Mouse (Mus musculus): ENCODE measurements around the gene Dpf2. TPM values are rescaled to one million over a fixed set of nuclear protein-coding genes. Genes with fewer than 3 reads are reported as not detected.

The Dpf2 gene
- 132 and 167 TPM in 2 replicates for polyA plus RNA-seq (2014; fragmentation: Nextera tagmentation; extraction: Ambion mirVana)

DNA sequence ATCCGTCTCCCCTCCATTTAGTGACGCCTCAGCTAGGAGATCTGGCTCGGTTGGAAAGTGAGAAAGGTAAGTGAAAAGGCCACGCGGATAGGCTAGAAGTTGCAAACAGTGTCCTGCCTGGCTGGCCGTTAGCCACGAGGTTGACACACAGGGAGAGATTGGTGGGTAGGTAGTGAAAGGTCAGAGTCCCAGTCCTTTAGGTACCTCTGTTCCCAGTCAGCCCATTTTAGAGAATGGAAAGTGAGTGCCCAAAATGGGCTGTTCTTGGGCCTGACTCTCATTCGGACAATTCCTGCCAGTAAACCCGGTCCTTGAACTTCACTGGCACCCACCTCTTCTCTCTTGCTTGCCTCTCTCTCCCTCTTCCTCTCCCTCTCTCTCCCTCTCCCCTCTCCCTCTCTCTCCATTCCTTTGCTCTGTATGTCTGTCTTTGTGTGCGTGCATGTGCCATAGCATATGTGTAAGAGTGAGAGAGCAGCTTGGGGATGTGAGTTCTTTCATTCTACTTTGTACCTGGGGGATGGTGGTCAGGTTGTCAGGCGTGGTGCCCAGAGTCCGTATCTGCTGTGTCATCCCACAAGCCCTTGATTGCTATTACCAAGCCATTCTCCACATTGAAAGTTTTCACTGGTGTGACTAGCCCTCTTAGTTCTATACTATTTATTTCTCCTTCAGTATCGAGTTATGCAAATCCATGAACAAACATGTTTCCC lies at the start of gene Dpf2:
Gene Dpf2 (minus strand): TSS at position 4 of the 713 bp plus-strand sequence.
- WGBS = 21% methylated on average over 13 of the region's 13 CpGs
- H3K27ac ChIP-seq (ENCODE audit: low read depth, low read length) = peak within 1 kb of the TSS; percentile 84
- peak within 1 kb of the TSS; percentile 63 for H3K4me2 ChIP-seq (replicated peaks; ENCODE audit: low read depth, low read length)
- H3K9ac ChIP-seq (ENCODE audit: low read depth, low read length) = peak within 1 kb of the TSS; percentile 95
- no peaks in the 10 kb centered on the region for H3K9me3 ChIP-seq (ENCODE audit: control insufficient read depth, low read length)
- H3K4me3 ChIP-seq (ENCODE audit: low read length) = peak within 1 kb of the TSS; percentile 80
- peaks cover 15% of the 10 kb centered on the region; the same call in 1 of the 2 replicates for H3K36me3 ChIP-seq (ENCODE audit: control insufficient read depth, insufficient read depth, low read length)
- peak; percentile 73 for ATAC-seq (ENCODE audit: low FRiP score, low TSS enrichment)
- H3K27me3 ChIP-seq (ENCODE audit: control insufficient read depth, insufficient read depth, low read length) = no peaks in the 10 kb centered on the region
- H3K4me1 ChIP-seq (ENCODE audit: control insufficient read depth, insufficient read depth, low read length) = peaks cover 14% of the 10 kb centered on the region

DNA sequence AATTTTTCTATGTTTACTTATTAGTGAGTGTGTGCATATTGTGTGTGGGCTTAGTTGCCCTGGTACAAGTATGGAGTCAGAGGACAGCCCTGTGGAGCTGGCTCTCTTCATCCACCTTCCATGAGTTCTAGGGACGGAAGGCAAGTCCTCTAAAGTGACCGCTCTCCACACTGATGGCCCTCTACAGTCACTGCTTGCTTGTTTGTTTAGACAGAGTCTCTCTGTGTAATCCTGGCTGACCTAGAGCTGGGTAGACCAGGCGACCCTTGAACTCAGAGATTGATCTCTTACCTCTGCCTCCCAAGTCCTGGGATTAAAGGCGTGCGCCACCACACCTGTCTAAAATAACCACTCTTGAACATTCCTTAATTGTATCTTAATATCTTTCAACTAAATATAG lies 44.6 kb upstream of the Dpf2 start:
- Histone ChIP-seq H3K27me3 (ENCODE audit: control insufficient read depth, insufficient read depth, low read length) (no peaks in the 10 kb centered on the region), H3K27ac (ENCODE audit: low read depth, low read length) (no peak overlapping the region), H3K4me3 (ENCODE audit: low read length) (no peak overlapping the region), H3K4me2 (replicated peaks; ENCODE audit: low read depth, low read length) (no peak overlapping the region), H3K9me3 (ENCODE audit: control insufficient read depth, low read length) (no peaks in the 10 kb centered on the region), H3K36me3 (ENCODE audit: control insufficient read depth, insufficient read depth, low read length) (peaks cover 62% of the 10 kb centered on the region), H3K9ac (ENCODE audit: low read depth, low read length) (no peak overlapping the region), H3K4me1 (ENCODE audit: control insufficient read depth, insufficient read depth, low read length) (peaks cover 42% of the 10 kb centered on the region)
- 85% methylated on average over 5 of the region's 5 CpGs for WGBS
- no peak for ATAC-seq (ENCODE audit: low FRiP score, low TSS enrichment)

DNA sequence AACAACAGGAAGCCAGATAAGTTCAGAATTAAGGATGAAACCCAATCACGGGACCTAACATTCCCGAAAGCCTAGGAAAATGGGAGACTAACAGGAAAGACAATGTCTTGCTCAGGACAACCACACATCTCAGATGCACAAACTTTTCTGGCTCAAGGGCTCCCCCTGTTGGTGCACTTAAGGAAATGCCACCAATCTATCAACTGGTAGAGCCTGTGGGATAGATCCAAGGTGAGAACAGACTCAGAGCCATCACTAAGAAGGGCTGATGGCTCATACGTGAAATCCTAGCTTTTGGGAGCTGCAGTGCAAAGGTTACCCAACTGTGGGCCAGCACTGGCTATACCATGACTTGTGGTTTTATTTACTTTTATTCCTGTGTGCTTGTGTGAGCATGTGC lies 43.9 kb upstream of the Dpf2 start:
- Histone ChIP-seq H3K4me1 (ENCODE audit: control insufficient read depth, insufficient read depth, low read length) (peaks cover 40% of the 10 kb centered on the region), H3K4me2 (replicated peaks; ENCODE audit: low read depth, low read length) (no peak overlapping the region)
- WGBS = 16% methylated on average over 3 of the region's 3 CpGs

GRCm38 (mm10) chr19:5955704-5956670 lies 43.2 kb upstream of the Dpf2 start:
- peak overlapping the region; percentile 27 for H3K4me2 ChIP-seq (replicated peaks; ENCODE audit: low read depth, low read length)

More for the DNA sequence above, 43.9 kb upstream of the Dpf2 start:
- Histone ChIP-seq H3K27me3 (ENCODE audit: control insufficient read depth, insufficient read depth, low read length) (no peaks in the 10 kb centered on the region), H3K4me3 (ENCODE audit: low read length) (no peak overlapping the region), H3K36me3 (ENCODE audit: control insufficient read depth, insufficient read depth, low read length) (peaks cover 68% of the 10 kb centered on the region), H3K9me3 (ENCODE audit: control insufficient read depth, low read length) (no peaks in the 10 kb centered on the region), H3K9ac (ENCODE audit: low read depth, low read length) (no peak overlapping the region), H3K27ac (ENCODE audit: low read depth, low read length) (no peak overlapping the region; the same call in 1 of the 2 replicates)
- peak; percentile 28; the same call in 1 of the 2 replicates for ATAC-seq (ENCODE audit: low FRiP score, low TSS enrichment)

GRCm38 (mm10) chr19:5954936-5955335 lies 42.1 kb upstream of the Dpf2 start:
- WGBS = 77% methylated on average over 10 of the region's 10 CpGs
- peaks cover 34% of the 10 kb centered on the region for H3K4me1 ChIP-seq (ENCODE audit: control insufficient read depth, insufficient read depth, low read length)
- no peak for ATAC-seq (ENCODE audit: low FRiP score, low TSS enrichment)
- H3K9me3 ChIP-seq (ENCODE audit: control insufficient read depth, low read length) = no peaks in the 10 kb centered on the region
- peaks cover 72% of the 10 kb centered on the region for H3K36me3 ChIP-seq (ENCODE audit: control insufficient read depth, insufficient read depth, low read length)
- no peak overlapping the region for H3K4me3 ChIP-seq (ENCODE audit: low read length)
- H3K27ac ChIP-seq (ENCODE audit: low read depth, low read length) = peak overlapping the region; percentile 73; the same call in 1 of the 2 replicates
- H3K4me2 ChIP-seq (replicated peaks; ENCODE audit: low read depth, low read length) = peak overlapping the region; percentile 17; the same call in 1 of the 2 replicates
- peak overlapping the region; percentile 14 for H3K9ac ChIP-seq (ENCODE audit: low read depth, low read length)
- no peaks in the 10 kb centered on the region for H3K27me3 ChIP-seq (ENCODE audit: control insufficient read depth, insufficient read depth, low read length)

More at GRCm38 (mm10) chr19:5955704-5956670, 43.2 kb upstream of the Dpf2 start:
- H3K4me1 ChIP-seq (ENCODE audit: control insufficient read depth, insufficient read depth, low read length) = peaks cover 36% of the 10 kb centered on the region
- no peaks in the 10 kb centered on the region for H3K9me3 ChIP-seq (ENCODE audit: control insufficient read depth, low read length)
- no peak overlapping the region for H3K4me3 ChIP-seq (ENCODE audit: low read length)
- H3K27ac ChIP-seq (ENCODE audit: low read depth, low read length) = peak overlapping the region; percentile 73
- no peaks in the 10 kb centered on the region for H3K27me3 ChIP-seq (ENCODE audit: control insufficient read depth, insufficient read depth, low read length)
- peaks cover 68% of the 10 kb centered on the region for H3K36me3 ChIP-seq (ENCODE audit: control insufficient read depth, insufficient read depth, low read length)
- ATAC-seq (ENCODE audit: low FRiP score, low TSS enrichment) = peak; percentile 44; the same call in 1 of the 2 replicates
- no peak overlapping the region for H3K9ac ChIP-seq (ENCODE audit: low read depth, low read length)
- WGBS = 68% methylated on average over 28 of the region's 28 CpGs

DNA sequence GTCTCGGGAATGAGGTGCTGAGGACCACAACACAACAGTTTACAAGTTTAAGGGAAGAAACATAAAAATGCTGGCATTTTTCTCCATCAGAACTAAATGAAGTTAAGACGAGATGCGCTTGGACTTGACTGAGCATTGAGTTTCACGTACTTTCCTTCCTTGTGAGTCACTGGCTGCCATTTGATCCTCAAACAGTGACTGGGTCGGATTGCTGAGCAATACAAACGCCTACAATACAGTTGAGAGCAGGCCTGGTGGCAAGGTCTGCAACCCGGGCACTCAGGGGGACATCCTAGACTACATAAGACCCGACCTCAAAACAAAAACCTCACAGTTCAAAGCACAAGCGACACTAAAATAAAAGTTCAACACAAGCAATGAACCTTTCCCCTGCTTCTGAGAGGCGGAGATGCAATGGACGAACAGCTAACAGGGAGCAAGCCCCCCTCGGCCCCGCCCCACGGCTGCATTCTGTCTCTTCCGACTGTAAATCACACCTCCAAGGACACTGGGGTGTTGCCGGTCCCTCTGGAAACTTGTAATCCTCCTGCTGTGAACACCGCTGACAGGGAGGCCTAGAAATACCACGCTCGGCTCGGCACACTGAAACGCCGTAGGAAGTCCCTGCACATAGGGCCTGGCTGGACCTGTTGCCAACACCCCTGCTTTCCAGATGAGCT lies 41.4 kb upstream of the Dpf2 start:
- peaks cover 73% of the 10 kb centered on the region for H3K36me3 ChIP-seq (ENCODE audit: control insufficient read depth, insufficient read depth, low read length)

DNA sequence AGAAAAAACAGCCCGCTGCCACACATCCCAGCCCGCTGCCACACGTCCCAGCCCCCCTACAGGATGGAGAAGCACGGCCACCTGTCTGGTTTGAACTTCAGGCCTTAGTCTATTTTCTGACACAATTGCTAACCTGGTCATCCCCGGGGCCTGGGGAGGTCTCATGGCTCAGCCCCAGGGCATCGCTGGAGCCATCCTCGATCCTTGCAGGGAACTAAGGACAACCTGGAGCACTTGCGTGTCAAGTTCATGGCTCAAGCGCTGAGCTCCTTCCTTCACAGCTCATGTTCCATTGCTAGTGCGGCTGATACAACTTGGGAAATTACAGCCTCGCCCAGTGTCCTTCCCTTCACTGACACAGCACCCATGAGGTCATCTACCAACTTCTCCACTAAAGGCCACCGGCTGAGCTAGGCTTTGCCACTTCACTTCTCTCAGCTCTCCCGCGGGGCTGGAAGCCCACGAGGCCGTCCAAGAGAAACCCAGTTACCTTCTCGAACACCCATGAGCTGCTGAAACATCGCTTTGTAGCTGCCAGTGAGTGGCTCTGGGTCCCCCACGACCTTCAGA lies 40.5 kb upstream of the Dpf2 start:
- H3K9ac ChIP-seq (ENCODE audit: low read depth, low read length) = no peak overlapping the region
- 92% methylated on average over 19 of the region's 19 CpGs for WGBS
- ATAC-seq (ENCODE audit: low FRiP score, low TSS enrichment) = no peak
- H3K27me3 ChIP-seq (ENCODE audit: control insufficient read depth, insufficient read depth, low read length) = no peaks in the 10 kb centered on the region
- H3K36me3 ChIP-seq (ENCODE audit: control insufficient read depth, insufficient read depth, low read length) = peaks cover 73% of the 10 kb centered on the region
- H3K4me3 ChIP-seq (ENCODE audit: low read length) = no peak overlapping the region
- peak overlapping the region; percentile 0; the same call in 1 of the 2 replicates for H3K27ac ChIP-seq (ENCODE audit: low read depth, low read length)
- H3K9me3 ChIP-seq (ENCODE audit: control insufficient read depth, low read length) = no peaks in the 10 kb centered on the region
- no peak overlapping the region for H3K4me2 ChIP-seq (replicated peaks; ENCODE audit: low read depth, low read length)
- H3K4me1 ChIP-seq (ENCODE audit: control insufficient read depth, insufficient read depth, low read length) = peaks cover 34% of the 10 kb centered on the region

More for the DNA sequence above, 41.4 kb upstream of the Dpf2 start:
- Histone ChIP-seq H3K4me3 (ENCODE audit: low read length) (no peak overlapping the region), H3K4me1 (ENCODE audit: control insufficient read depth, insufficient read depth, low read length) (peaks cover 34% of the 10 kb centered on the region), H3K9me3 (ENCODE audit: control insufficient read depth, low read length) (no peaks in the 10 kb centered on the region), H3K9ac (ENCODE audit: low read depth, low read length) (no peak overlapping the region), H3K4me2 (replicated peaks; ENCODE audit: low read depth, low read length) (no peak overlapping the region; the same call in 1 of the 2 replicates), H3K27ac (ENCODE audit: low read depth, low read length) (peak overlapping the region; percentile 73; the same call in 1 of the 2 replicates), H3K27me3 (ENCODE audit: control insufficient read depth, insufficient read depth, low read length) (no peaks in the 10 kb centered on the region)
- 34% methylated on average over 22 of the region's 22 CpGs for WGBS
- ATAC-seq (ENCODE audit: low FRiP score, low TSS enrichment) = no peak

DNA sequence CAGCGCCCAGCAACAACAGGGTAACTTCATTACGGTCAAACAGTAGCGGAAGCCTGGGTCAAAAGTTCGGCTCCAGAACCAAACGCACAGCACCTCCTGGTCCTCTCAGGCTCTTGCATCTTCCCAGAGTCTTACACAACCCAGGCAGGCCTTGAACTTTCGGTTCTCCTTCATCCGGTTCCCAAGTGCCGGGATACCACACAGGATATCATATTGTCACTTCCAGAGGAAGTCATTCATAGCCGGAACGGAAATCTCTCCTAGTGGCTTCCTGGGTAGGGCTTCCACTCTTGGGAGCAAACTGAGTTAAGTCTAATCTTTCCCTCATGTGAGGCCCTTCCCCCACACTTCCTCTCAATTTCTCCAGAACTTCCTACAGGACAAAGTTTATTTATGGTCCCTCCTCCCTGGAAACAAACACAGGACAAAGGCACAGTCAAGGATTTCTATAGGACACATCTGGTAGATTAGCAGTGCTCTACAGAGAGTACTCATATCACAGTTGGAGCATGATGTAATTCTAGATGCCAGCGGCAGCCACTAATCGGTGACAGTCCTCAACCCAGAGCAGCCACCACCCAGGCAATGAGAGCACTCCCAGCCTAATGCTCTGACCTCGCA lies 39.4 kb upstream of the Dpf2 start:
- Histone ChIP-seq H3K27ac (ENCODE audit: low read depth, low read length) (peak overlapping the region; percentile 79; the same call in 1 of the 2 replicates), H3K4me1 (ENCODE audit: control insufficient read depth, insufficient read depth, low read length) (peaks cover 34% of the 10 kb centered on the region), H3K9me3 (ENCODE audit: control insufficient read depth, low read length) (no peaks in the 10 kb centered on the region), H3K4me3 (ENCODE audit: low read length) (no peak overlapping the region), H3K4me2 (replicated peaks; ENCODE audit: low read depth, low read length) (no peak overlapping the region), H3K36me3 (ENCODE audit: control insufficient read depth, insufficient read depth, low read length) (peaks cover 75% of the 10 kb centered on the region), H3K9ac (ENCODE audit: low read depth, low read length) (no peak overlapping the region), H3K27me3 (ENCODE audit: control insufficient read depth, insufficient read depth, low read length) (no peaks in the 10 kb centered on the region)
- peak; percentile 33; the same call in 1 of the 2 replicates for ATAC-seq (ENCODE audit: low FRiP score, low TSS enrichment)
- 75% methylated on average over 13 of the region's 13 CpGs for WGBS

Data from kidney, embryonic 14.5 days (tissue).